Mouse (Mus musculus) brain, embryonic 14.5 days (tissue): ENCODE data around the gene Cyp26a1.

Source experiments
- CTCF ChIP-seq: fragments of 200-500 bp; IDR thresholded peaks from 2 replicates; pipeline ENCODE4 v1.5.1; 2012; ENCODE audit warnings: inconsistent platforms, mild to moderate bottlenecking, moderate library complexity, borderline replicate concordance; ENCODE audit not compliant: insufficient read depth, insufficient read length; ENCODE audit errors: extremely low read depth
- POLR2A ChIP-seq: fragments of 200-500 bp; IDR thresholded peaks from 2 replicates; pipeline ENCODE4 v1.6.1; 2012; ENCODE audit warnings: mild to moderate bottlenecking, inconsistent platforms, borderline replicate concordance; ENCODE audit not compliant: poor library complexity, insufficient read depth, insufficient read length, severe bottlenecking; ENCODE audit errors: extremely low read depth

DNA sequence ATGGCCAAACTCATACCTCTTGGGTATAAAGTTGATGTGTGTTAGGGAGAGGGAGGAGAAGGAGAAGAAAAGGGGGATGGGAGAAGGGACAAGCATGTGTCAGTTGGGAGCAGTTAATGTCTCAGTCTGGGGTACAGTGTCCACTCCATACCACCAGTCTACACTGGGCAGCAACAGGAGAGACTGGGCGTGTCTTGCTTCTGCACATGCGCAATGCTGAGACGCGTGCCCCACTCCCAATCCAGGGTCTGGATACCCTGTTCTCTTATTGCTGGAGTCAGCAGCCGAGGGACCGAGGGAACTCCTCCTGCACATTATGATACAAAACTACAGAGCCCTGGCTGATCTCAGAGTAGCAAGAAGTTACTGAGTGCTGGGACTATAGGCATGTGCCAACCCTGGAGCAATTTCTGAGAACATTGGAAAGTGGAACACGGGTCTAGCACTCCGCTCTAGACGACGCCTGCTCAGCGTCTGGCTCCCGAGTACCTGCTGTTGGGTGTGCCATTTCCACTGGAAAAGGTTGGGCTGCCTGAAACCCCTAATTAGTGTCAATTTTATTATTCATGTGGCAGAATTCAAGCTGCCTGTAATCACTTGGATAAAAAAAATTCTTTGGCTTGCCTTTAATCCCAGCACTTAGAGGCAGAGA lies 19.1 kb downstream of the Cyp26a1 start:
- TF ChIP-seq CTCF (no peak), POLR2A (no peak)
